Comparison of ENCODE assay signal across 23 mouse cellular contexts in the genomic region with DNA sequence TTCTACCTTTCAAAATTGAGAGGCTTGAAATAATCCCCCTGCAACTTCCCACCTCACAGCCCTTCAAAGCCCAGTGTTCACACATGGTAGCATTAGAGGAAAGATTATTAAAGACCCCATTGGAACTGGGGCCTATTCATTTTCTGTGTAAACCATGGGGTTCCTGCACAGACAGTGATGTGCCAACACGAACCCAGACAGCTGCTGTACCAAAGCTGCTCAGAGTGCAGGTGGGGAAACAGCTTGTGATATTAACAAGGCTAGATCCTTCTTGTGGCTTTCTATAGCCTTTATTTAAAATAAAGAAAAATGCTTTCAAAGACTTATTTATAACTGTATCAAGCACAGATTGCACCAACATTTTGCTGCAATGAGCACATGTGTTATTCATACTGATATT.
A peak's percentile ranks its signal among the peaks of the same experiment; 100 is the strongest.
DNase-seq lines count a peak whose midpoint lies in the region; ATAC-seq and TF ChIP-seq lines count a peak whose summit lies in the region.
"Had no signal": no experiment of that assay in that cellular context is flagged by ENCODE, and none has a peak within 500 bp of the region (broad histone marks: within the 10 kb centered on the region; RNA-seq: fewer than 3 reads in every experiment).

No protein-coding gene starts in this region.

- 15% methylated on average over 1 of the region's 1 CpGs for WGBS in forebrain, embryonic 15.5 days
- WGBS in forebrain, embryonic 10.5 days = 43% methylated on average over 1 of the region's 1 CpGs
- 4% methylated on average over 1 of the region's 1 CpGs for WGBS in forebrain, postnatal 0 days

- TF ChIP-seq CTCF in forebrain, postnatal 0 days (IDR thresholded peaks at IDR 0.05; ENCODE audit: low read depth) = no peak

- H3K36me3 ChIP-seq in forebrain, embryonic 15.5 days = no peaks in the 10 kb centered on the region
- no peaks in the 10 kb centered on the region for H3K36me3 ChIP-seq in forebrain, embryonic 10.5 days (replicated peaks)
- H3K36me3 ChIP-seq in forebrain, postnatal 0 days (ENCODE audit: insufficient read depth) = no peaks in the 10 kb centered on the region
- H3K36me3 ChIP-seq: embryonic facial prominence, embryonic 10.5 days; G1E; intestine, embryonic 15.5 days; liver, embryonic 13.5 days had no signal

- ATAC-seq in forebrain, embryonic 15.5 days (replicated peaks) = peak; percentile 69
- ATAC-seq in forebrain, postnatal 0 days = no peak
- ATAC-seq: intestine, embryonic 15.5 days had no signal

- no peaks in the 10 kb centered on the region for H3K4me1 ChIP-seq in forebrain, embryonic 15.5 days
- H3K4me1 ChIP-seq in forebrain, embryonic 10.5 days = peaks cover 4% of the 10 kb centered on the region; the same call in 1 of the 2 replicates
- no peaks in the 10 kb centered on the region for H3K4me1 ChIP-seq in forebrain, postnatal 0 days (ENCODE audit: insufficient read depth)
- H3K4me1 ChIP-seq: embryonic facial prominence, embryonic 10.5 days; intestine, embryonic 15.5 days; liver, embryonic 13.5 days had no signal

- no peak overlapping the region for H3K27ac ChIP-seq in forebrain, embryonic 15.5 days (replicated peaks)
- no peak overlapping the region for H3K27ac ChIP-seq in forebrain, embryonic 10.5 days
- H3K27ac ChIP-seq in forebrain, postnatal 0 days (ENCODE audit: low read depth, low read length) = no peak overlapping the region
- H3K27ac ChIP-seq: embryonic facial prominence, embryonic 10.5 days; hindbrain, embryonic 14.5 days; intestine, embryonic 15.5 days; liver, embryonic 13.5 days had no signal

- no peak overlapping the region for H3K9ac ChIP-seq in forebrain, embryonic 15.5 days (replicated peaks)
- no peak overlapping the region for H3K9ac ChIP-seq in forebrain, postnatal 0 days
- H3K9ac ChIP-seq: hindbrain, embryonic 14.5 days; intestine, embryonic 15.5 days; liver, embryonic 13.5 days had no signal

- no peak overlapping the region for H3K4me3 ChIP-seq in forebrain, embryonic 15.5 days
- no peak overlapping the region for H3K4me3 ChIP-seq in forebrain, embryonic 10.5 days
- H3K4me3 ChIP-seq in forebrain, postnatal 0 days (ENCODE audit: low read depth, low read length) = no peak overlapping the region
- H3K4me3 ChIP-seq: embryonic facial prominence, embryonic 10.5 days; intestine, embryonic 15.5 days; liver, embryonic 13.5 days had no signal

- H3K9me3 ChIP-seq in forebrain, embryonic 15.5 days = no peaks in the 10 kb centered on the region
- no peaks in the 10 kb centered on the region for H3K9me3 ChIP-seq in forebrain, embryonic 10.5 days
- H3K9me3 ChIP-seq in forebrain, postnatal 0 days (ENCODE audit: low read length) = no peaks in the 10 kb centered on the region
- H3K9me3 ChIP-seq: embryonic facial prominence, embryonic 10.5 days; G1E; intestine, embryonic 15.5 days; liver, embryonic 13.5 days had no signal

- H3K4me2 ChIP-seq in forebrain, embryonic 15.5 days (replicated peaks) = no peak overlapping the region
- no peak overlapping the region for H3K4me2 ChIP-seq in forebrain, postnatal 0 days (ENCODE audit: low read depth)
- H3K4me2 ChIP-seq: hindbrain, embryonic 14.5 days; intestine, embryonic 15.5 days; liver, embryonic 13.5 days; midbrain, embryonic 11.5 days had no signal

- no peaks in the 10 kb centered on the region for H3K27me3 ChIP-seq in forebrain, embryonic 15.5 days
- H3K27me3 ChIP-seq in forebrain, embryonic 10.5 days (ENCODE audit: poor library complexity, severe bottlenecking) = no peaks in the 10 kb centered on the region
- H3K27me3 ChIP-seq in forebrain, postnatal 0 days (ENCODE audit: insufficient read depth, low read length) = no peaks in the 10 kb centered on the region
- H3K27me3 ChIP-seq: CH12.LX; intestine, embryonic 15.5 days; liver, embryonic 13.5 days had no signal

- no peak for DNase-seq in forebrain, embryonic 10.5 days (ENCODE audit: extremely low spot score, low spot score)
- DNase-seq in right cerebral cortex, postnatal 10 days (ENCODE audit: low spot score in 2 of 2) = peak; percentile 17 to 23
- DNase-seq in right cerebral cortex, postnatal 36 days (ENCODE audit: low spot score in 2 of 2) = no peak
- peak; percentile 25 for DNase-seq in forebrain, postnatal 0 days
- DNase-seq in layer of hippocampus, postnatal 14 days (ENCODE audit: low spot score in 2 of 2) = peak; percentile 30 to 71
- DNase-seq in urinary bladder, postnatal 25 days (ENCODE audit: low spot score) = no peak
- no peak for DNase-seq in thymus, postnatal 4 days
- DNase-seq: adrenal gland, adult 2 months; B cell, adult 2 months; cerebellum, adult 8-10 months; kidney, adult 9 months; kidney, postnatal 14 days; liver, embryonic 13.5 days; lung, adult 2 months; lung, postnatal 14 days; thymus, adult 18-20 months had no signal

Comparison
In these comparisons a context has a peak if more than half of its experiments do, and no peak if none do; other contexts are left out.
1. DNase-seq: peak in right cerebral cortex, postnatal 10 days (2 of 2), forebrain, postnatal 0 days (single experiment) and layer of hippocampus, postnatal 14 days (2 of 2); none in forebrain, embryonic 10.5 days (single experiment), right cerebral cortex, postnatal 36 days (0 of 2), urinary bladder, postnatal 25 days (single experiment) and thymus, postnatal 4 days (single experiment).